Mouse (Mus musculus) kidney, postnatal 14 days (tissue): ENCODE measurements around the gene Prdm10.

Source experiments
- DNase-seq: peaks from one replicate; pipeline ENCODE4 v3.0.0; 2022; ENCODE audit warnings: mixed read lengths

Prdm10 gene

DNA sequence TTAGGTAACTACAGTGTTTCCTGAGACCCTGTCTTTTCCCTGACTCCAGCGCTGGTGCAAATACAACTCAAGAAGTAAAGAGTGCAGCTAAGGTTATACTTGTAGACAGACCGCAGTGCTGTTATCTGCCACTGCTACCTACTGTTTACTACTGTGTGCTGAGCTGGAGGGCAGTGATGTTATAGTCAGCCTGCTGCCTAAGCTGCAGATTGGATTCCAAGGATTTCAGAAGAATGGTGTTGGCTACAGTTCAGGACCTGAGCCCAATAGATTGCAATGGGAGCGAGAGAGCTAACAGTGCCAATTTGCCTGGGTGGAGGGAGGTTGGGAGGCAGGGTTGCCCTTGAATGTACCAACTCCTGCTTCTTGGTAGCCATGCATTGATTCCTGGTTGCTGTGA lies 25.5 kb downstream of the Prdm10 start:
- DNase-seq: no peak

DNA sequence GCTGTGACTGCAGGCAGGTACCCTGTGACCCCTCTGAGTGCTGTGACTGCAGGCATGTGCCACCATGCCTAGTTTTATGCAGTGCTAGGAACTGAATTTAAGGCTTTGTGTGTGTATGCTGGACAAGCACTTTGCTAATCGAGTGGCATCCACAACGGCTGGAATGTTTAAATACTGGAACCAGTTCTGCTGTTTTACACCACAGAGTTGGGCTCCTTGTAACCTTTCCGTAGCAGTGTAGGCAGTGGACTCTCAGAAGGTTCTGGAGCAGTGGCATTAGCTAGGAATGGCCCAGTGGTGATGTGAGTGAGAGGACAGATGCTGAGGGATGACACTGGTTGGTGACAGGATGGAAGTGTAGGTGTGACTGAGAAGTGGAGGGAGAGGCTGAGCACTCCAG lies 26.9 kb downstream of the Prdm10 start:
- DNase-seq: no peak

DNA sequence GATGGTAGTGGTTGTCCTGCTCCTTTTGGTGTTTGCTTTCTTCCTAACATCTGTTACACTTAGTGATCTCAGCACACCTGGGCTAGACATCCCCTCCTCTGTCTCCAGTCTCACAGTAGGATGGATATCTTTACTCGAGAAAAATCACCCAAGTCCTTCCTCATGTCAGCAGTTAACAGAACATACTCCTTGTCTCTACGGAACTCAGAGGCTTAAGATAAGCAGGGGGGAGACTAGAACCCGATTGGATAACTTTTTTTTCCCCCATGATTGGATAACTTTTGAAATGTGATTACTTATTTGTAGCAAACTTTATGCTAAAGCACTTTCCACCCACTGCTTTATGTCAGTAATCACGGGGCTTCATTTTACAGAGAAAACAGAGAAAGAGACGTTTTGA lies 28.7 kb downstream of the Prdm10 start:
- DNase-seq: no peak

DNA sequence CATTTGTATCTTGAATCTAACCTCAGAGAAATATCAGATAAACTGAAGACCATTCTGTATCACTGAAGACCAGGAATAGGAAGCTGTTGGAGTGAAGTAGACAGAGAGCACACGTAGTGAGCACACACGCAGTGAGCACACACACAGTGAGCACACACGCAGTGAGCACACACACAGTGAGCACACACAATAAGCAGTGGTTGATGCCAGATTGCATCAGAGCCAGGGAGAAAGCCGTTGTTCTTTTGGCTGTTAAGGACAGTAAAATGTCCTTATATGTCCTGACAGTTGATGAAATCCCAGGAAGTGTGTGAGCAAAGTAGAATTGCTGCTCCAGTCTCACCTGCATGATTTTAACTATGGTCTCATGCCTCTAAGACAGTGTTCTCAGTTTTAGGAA lies 30.3 kb downstream of the Prdm10 start:
- DNase-seq: no peak

DNA sequence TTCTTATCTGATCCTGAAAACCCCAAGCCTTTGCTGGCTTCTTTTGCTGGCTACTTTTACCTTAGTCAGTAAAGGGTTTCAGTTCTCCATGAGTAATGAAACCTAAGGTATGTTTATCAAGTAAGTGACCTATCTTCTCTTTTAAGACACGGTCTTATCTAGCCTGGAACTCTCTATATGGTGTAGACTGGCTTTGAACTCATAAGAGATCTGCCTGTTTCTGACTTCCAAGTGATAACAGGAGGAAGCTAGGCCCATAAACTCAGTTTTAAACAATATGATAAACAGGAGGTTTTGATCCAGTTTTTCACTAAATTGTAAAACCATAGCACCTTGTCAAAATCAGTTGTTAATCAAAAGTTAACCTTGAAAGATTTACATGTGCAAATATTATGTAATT lies 33.5 kb downstream of the Prdm10 start:
- no peak for DNase-seq

DNA sequence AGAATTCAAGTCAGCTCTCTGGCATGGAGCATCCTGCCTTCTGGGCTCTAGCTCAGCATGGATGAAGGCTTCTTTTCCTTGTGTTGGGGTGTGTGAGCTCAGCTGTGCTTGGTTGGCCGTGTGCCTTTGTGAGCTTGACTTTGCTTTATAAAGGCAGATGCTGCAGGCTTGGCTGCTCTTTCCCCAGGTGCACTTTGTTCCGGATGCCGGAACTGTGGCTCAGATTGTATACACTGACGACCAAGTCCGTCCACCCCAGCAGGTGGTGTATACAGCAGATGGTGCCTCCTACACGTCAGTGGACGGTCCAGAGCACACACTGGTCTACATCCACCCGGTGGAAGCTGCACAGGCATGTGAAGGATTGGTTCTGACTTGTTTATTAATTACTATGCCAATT lies 35.6 kb downstream of the Prdm10 start:
- DNase-seq: peak; percentile 16

DNA sequence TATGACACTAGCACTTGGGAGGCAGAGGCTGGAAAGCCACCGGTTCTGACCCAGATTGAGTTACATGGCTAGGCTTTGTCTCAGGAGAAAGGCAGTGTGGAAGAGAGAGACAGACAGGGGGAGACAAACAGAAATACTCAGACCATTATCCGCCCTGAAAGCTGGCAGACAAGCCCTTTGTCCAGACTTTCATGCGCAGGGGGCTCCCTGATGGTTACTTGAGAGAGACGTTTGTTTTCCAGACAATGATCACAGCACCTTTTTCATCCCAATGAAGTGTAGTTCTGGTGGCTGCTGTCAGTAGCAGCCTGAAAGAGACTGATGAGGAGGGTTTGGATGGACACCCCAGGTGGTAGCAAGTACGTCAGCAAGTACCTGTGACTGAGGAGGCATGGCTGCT lies 38.6 kb downstream of the Prdm10 start:
- DNase-seq: no peak

DNA sequence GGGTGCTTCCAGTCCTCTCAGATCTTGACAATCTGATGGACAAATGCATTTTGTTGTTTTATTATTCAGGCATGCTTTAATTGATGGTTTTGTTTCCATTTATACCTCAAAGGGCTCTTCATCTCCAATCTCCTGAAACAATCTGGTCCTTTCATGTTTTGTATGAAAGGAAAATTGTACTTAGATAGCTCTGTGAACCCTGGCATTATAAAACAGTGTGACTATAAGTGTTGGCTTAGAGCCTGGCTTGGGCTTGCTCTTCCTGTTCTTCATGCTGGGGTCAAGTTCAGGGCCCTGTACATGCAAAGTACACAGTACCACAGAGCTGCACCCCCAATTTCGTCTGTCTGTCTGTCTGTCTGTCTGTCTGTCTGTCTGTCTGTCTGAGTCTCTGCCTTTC lies 40.4 kb downstream of the Prdm10 start:
- no peak for DNase-seq

DNA sequence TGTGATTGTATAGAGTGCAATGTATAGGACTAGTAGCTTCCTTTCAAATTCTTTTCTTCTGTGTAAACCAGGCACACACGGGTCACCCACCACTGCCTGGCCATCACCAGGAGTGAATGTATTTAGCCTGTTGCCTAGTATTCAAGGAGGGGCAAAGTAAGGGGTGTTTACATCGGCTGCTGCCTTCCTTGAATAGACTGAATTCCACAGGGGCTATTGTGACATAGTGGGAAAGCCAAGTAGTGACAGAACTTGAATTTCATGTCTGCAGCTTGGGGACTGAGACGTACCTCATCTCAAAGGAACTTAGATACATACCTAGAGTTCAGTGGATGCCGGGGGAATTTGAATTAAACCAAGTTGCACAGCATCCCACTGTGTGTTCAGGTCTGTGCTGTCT lies 41.2 kb downstream of the Prdm10 start:
- no peak for DNase-seq

DNA sequence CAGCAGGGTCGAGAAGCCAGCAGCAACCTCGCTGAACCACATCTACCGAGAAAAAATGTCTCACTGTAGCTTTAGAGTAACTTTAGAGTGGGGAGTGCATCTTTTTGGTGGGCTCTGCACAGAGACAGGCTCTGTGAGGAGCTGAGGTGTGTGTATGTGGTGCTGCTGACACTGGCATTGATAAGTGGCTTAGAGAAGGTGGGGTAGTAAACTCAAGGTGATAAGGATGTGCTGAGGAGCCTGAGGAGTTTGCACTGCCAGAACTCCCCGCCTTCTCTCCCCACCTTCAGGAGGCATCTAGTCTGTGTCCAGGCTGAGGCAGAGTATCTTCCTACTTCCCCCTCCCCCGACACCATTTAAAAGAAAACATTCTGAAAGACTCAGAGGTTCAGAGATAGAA lies 41.8 kb downstream of the Prdm10 start:
- DNase-seq: no peak

DNA sequence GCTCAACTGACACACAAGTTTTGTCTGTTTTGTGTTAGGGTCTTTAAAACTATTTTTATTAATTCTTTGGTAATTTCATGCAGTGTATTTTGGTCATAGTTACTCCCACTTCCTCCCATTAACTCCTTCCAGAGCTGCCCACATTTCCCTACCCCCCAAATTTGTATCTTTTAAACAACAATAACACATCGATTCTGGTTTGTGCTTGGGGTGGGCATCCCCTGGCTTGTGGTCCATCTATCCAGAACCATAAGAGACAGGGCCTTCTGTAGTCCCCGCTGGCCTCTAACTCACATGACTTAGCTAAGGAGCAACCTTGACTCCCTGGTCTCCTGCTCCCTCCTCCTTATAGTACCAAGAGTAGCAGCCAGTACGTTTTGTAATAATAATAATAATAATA lies 50.5 kb downstream of the Prdm10 start:
- no peak for DNase-seq

DNA sequence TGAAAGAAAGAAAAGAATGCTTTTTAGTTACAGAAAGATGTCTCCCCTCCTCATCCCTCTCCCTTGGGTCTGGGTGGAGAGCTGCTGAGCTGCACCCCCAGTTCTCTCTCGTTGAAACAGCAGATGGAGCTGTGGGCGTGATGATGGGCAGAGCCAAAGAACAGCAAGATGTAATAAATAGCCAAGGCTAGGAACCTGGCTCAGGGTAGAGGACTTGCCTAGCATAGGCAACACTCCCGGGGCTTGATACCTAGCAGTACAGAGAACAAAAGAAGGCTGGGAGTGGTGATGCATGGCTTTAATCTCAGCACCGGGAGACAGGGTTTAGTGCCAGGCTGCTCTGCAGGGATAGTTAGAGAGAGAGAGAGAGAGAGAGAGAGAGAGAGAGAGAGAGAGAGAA lies 50.9 kb downstream of the Prdm10 start:
- DNase-seq: no peak

DNA sequence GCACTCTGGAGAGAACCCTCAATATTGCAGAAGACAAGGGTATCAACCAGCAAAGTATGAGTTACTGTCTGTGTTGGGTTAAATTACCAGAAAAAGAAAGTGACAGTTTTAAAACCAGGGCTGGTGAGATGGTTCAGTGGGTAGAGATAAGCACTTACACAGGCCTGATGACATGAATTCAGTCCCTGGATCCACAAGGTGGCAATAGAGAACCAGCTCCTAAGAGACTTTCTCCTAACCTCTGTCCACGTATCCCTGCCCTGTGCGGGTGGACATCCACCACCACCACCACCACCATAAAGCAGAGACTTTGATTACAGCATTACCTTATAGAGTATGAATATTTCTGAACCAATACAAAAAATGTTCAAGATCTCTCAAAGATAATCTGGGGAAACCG lies 51.6 kb downstream of the Prdm10 start:
- DNase-seq: peak; percentile 30

DNA sequence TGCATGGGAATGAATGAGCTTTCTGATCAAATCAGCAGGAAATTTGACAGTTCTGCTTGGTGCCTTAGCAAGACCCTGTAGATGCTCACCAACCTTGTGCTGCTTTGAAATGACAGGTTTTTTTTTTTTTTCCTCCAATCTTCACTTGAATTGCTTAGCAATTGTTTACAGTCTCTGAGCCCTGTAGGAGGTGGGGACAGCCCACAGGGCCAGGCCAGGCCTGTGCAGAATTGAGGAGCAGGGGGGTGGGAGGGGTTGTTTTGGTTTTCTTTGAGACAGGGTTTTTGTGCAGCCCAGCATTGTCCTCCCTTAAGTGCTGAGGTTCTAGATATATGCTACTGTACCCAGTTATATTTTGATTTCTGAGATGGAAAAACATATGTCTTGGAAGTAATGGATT lies 52.5 kb downstream of the Prdm10 start:
- DNase-seq: no peak

DNA sequence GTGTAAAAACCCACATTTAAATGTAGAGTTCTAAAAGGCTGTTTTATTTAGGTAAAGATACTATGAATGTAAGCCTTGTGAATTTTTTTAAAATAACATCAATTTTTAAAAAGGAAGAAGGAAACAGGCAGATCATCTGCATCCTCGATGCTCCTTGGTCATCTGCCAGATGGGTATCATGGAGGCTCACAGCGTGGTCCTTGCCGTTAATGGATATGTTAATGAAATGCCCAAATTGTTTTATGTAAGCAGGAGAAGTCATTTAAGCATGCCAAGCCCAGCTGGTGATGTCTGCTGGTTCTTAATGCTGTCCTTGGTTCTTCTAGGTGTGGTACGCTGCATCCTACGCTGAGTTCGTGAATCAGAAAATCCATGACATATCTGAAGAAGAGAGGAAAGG lies 54.7 kb downstream of the Prdm10 start:
- DNase-seq: no peak

DNA sequence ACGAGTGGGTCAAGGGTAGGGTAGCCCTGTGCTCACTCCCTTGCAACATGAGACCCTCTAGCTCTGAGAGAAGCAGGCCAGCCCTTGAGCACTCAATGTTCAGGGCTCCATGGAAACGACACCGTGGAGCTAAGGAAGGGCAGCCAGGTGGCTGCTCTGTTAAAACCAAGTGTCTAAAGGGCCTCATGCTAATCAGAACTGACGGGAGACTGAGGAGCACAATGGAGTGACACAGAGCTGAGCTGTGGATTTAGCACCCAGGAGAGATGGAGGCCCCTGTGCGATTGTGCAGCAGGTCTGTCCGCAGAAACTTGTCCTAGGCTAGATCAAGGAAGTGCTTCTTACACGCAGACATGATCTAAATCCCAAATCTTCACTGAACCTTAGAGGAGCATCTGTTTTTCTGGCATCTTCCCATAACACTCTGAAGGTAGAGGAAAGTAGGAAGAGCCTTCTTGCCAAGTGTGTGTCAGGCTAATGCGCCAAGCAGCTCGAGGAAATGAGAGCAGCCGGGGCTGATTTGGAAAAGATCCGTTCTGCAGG lies 64.0 kb downstream of the Prdm10 start:
- no peak for DNase-seq

DNA sequence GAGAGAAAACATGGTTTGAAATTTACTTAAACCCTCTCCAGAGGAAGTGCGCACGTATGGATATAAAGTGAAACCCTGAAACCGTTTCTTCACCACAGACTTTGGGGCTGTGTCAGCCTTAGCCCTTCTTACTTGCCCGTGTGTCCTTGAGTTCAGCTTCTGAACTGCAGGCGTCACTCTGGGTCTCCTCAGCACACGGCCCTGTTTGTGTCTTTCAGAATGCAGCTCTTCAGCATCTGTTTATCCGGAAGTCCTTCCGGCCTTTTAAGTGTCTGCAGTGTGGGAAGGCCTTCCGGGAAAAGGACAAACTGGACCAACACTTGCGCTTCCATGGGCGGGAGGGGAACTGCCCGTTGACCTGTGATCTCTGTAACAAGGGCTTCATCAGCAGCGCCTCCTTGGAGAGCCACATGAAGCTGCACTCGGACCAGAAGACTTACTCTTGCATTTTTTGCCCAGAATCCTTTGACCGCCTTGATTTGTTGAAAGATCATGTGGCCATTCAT lies 66.3 kb downstream of the Prdm10 start:
- DNase-seq: peak; percentile 27

DNA sequence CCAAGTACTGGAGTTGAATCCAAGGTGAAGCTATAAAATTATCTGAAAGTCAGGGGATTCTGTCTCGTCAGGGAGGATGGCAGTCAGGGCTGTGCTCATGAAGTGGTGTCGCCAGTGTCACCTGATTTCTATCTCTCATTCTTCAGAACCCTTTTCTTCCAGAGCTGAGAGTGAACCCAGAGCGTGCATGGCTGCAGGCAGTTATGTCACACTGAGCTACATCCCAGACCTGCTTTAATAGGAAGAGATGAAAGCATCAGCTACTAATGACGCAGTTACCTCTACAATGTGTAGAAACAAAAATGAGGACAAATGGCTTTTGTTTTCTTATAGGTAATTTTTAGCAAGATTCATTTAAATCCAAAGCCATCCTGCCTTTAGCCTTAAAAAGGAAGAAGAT lies 68.1 kb downstream of the Prdm10 start:
- no peak for DNase-seq

DNA sequence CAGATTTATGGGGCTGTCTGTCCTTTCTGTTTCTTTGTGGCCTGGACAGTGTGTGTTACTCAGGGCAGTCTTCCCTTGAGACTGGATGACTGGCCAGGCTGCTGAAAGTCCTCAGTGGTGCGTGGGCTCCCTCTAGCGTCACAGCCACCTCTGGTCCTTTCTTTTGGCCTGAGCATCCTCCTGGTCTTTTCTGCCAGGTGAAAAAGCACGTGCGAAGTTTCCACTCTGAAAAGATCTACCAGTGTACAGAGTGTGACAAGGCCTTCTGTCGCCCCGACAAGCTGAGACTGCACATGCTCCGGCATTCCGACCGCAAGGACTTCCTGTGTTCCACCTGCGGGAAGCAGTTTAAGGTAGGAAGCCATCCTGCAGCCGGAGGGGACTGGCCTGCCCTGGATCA lies 68.6 kb downstream of the Prdm10 start:
- peak; percentile 79 for DNase-seq

DNA sequence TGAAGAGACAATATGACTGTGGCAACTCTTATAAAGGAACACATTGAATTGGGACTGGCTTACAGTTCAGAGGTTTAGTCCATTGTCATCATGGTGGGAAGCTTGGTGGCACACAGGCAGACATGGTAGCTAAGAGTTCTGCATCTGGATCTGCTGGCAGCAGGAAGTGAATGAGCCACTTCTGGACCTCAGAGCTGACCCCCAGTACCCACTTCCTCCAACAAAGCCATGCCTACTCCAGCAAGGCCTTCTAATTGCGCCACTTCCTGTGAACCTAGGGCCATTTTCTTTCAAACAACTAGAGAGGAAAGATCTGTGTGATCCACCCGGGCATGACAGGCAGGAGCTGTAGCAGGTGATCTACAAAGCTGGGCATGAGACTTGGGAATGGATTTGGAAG lies 72.4 kb downstream of the Prdm10 start:
- no peak for DNase-seq

DNA sequence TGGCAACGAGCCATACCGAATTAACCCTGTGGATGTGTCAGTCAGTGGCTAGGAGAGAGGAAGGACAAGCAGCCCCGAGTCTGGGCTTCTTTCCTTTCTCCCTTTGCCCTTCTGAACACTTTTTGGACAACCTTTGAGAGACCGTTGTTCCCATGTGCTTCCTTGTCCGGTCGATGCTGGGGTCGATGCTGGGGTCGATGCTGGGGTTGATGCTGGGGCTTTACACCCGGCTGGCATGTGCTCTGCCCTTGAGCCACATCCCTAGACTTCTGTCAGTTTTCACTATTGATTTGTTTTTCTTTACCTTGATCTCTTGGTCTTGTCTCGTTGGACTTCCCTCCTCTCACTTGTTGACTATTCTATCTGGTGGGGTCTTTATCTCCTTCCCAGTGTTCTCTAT lies 73.2 kb downstream of the Prdm10 start:
- no peak for DNase-seq

DNA sequence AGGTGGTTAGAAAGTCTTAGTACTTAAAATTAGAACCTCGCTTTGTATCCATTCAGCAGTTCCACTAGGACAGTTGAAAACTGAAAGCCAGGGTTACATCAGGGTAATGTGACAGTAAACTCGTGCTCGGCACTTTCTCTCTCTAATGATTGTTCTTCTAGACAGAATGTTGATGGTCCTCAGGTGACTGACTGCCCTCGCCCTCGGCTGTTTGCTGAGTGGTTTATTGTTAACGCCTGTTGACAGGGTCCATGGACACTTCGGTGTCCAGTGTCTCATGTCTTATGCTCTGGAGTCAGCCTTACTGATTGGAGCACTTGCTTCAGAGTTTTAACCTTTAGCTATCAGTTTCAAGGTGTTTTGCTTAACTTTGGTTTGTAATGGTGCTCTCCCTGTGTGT lies 73.7 kb downstream of the Prdm10 start:
- DNase-seq: no peak

DNA sequence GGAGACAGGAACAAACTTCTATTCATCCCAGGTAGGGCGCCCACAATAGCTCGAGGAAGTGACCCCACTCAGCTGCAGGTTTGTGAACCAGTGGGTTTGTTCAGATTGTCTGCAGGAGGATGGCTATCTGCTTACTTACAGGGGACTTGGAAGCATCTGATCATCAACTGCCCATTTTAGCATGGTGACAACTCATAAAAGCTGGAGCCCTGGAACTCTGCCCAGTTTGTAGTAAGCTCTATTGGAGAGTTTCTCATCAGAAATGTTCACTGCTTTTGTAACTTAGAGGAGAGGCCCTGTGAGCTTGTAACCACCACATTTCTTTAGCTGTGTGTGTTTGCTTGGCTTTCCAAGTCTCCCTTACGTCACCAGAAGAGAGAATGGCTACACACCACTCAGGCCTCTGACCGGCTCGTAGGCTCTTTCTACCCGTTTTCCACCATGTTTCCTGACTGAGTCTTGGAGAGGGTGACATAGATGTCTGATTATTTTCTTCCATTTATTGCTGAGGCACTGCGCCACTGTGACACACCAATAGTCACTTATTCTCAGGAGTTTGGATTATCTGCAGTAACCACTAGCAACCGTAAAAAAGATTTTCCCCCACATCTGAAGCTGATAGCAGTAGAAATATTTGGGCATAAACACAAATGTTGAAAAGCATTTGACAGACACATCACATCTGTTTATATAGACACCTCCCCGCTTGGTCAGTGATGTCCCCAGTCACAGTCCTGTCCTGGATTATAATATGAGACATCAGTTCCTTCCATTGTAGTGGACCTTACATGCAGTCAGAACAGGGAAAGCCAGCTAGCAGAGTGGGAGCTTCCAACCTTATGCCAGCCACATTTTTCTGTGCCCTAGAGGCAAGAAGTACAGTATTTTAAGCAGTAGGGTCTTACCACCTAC lies 83.6 kb downstream of the Prdm10 start:
- DNase-seq: no peak

DNA sequence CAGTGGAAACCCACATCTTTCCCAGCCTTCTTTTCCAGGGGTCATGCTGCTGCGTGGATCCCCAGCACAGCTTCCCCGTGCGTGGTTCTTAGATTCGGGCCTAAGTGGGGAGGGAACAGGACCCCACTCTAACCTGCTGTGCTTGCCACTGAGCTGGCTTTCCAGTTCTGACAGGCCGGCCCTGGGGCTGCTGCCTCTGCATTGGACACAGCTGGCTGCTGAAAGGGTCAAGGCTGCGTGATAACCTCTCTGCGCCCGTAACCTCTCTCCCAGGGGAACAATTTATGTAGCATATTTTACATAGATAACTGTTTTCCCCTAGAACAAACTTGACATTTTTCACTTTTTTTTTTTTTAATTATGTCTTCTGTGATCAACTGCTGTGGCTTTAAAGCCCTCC lies 84.7 kb downstream of the Prdm10 start:
- peak; percentile 54 for DNase-seq

DNA sequence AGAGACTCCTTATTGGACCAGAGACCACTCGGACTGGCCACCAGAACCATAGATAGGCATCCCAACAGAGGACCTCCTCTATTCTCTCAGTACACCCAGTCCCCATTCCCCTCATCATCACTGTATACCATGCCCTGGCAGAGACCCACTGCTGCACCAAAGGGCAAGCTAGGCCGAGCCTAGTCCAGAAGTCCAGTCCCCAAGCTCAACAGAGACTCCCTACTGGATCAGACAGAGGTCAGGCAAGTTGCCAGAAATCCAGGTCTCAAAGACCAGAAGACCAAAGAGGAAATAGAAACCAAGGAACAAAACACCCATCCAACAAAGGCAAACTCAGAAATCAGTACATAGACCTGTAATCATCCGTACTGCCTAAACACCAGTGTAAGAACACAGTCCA lies 91.4 kb downstream of the Prdm10 start:
- no peak for DNase-seq
